Mouse (Mus musculus) left cerebral cortex, postnatal 10 days (tissue): ENCODE data around the gene Slc25a18. TPM values are rescaled to one million over a fixed set of nuclear protein-coding genes. Genes with fewer than 3 reads are reported as not detected.
"Not testable (repeated sequence)": the region's sequence is repeated elsewhere in the genome, so short reads cannot be mapped to it uniquely, and the experiment has no call there.

Source experiments
- DNase-seq, 2 experiments: peaks; one replicate each; pipeline ENCODE4 v3.0.0; 2021 to 2022; ENCODE audit warnings: low spot score in 2 of 2, mixed read lengths in 1 of 2; ENCODE audit errors: extremely low spot score in 1 of 2
- intact Hi-C: fragments of 180-260 bp; cut with DNase I; formaldehyde crosslinking; loops from one replicate; pipeline ENCODE4 v1.15.1; 2025
- total RNA-seq, 2 experiments: library from RNA; stranded (reverse); gene quantifications; 2 replicates each; pipeline ENCODE4 v1.2.3; 2021

Slc25a18 gene
- total RNA-seq, 2 experiments from 2014 or later, result 43.8 to 48.3 TPM

DNA sequence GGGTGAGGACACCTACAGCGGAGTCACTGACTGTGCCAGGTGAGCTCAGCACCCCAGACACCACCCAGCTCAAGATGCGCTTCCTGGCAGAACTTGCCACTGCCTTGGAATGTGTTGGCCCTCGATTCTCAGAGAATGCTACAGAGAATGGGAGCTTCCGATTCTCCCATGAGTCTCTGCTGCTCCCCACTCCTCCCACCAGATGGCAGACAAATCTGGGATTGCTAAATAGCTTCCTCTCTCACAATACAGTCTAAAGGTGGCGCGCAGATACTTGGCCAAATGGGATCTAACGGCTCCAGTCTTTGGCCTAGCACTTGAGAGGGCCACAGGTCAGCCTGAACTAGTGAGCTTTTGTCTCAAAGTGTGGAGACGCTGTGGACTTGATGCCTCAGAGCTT is 19.6 kb downstream of the Slc25a18 start:
- intact Hi-C loops, result no loop called here
- no peak for DNase-seq

DNA sequence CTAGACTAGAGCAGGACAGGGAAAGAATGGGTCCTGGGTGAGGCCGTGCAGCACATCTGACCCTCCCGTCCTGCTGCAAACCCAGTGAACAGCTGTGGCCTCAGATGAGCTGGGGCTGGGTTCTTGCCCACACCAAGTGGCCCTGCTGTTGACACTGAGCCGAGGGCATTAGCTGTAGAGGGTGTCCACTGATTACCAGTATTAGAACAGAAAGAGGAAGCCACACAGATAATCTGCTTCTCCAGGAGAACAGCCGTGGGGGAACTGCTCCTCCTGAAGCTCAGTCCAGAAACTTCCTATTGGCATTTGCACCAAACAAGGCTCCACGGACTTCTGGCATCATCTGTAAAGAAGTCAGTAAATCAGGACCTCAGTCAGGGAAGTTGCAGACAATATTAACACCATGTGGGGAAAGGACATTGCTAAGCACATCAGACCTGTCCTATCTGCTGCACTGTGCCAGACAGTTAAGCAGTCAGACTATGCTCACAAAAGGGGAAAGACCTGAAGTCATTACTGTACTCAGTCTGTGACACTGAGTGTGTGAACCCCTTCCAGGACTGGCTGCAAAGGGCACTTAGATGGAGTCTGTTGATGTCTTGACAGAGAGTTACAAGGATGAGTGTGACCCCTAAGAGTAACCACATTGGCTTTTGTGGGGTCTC is 22.2 kb downstream of the Slc25a18 start:
- intact Hi-C loops, result no loop called here
- no peak for DNase-seq

GRCm38 (mm10) chr6:120796111-120796510 is 22.7 kb downstream of the Slc25a18 start:
- intact Hi-C loops, result no loop called here
- DNase-seq, result no peak

- no peak for DNase-seq
- intact Hi-C loops, result no loop called here
Measured at GRCm38 (mm10) chr6:120798019-120798418, 24.6 kb downstream of the Slc25a18 start.

DNA sequence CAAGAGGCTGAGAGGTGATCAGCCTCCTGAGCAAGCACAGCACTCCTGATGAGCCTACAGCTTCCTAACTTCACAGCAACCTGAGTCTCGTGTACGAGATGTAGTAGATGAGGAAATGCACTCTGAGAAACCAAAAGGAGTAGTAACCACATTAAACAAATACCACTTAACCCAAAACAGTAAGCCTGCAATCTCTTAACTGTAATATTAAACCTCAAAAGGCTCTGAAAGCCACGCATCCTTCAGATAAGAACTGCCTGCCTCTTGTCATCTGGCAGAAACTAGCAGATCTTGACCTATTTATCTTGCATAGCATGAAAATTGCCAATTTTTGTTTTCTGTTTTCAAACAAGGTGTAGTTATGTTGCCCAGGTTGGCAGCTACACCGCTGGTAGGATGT is 25.5 kb downstream of the Slc25a18 start:
- intact Hi-C loops, result no loop called here
- DNase-seq, result no peak

DNA sequence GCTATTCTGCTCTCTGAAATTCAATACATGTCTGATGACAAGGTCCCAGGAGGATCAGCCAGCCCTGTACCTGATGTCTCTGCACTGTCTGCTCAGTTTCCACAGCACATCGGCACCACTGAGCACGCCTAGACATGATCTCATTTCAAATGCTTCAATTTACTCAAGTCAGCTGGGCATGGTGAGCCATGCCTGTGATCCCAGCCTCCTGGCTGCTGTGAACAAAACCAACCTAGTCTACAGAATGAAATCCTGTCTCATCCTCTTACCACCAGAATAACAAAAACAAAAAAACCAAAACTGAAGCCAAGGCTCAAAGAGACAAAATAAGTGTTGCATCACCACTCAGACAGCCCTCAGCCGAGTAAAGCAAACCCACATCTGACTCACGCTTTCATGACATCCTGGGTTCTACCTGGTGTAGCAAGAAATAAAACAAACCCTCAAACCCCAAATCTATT is 26.2 kb downstream of the Slc25a18 start:
- intact Hi-C loops, result no loop called here
- no peak for DNase-seq

- intact Hi-C loops, result no loop called here
- no peak for DNase-seq
Measured at GRCm38 (mm10) chr6:120806999-120807737, 33.8 kb downstream of the Slc25a18 start.

DNA sequence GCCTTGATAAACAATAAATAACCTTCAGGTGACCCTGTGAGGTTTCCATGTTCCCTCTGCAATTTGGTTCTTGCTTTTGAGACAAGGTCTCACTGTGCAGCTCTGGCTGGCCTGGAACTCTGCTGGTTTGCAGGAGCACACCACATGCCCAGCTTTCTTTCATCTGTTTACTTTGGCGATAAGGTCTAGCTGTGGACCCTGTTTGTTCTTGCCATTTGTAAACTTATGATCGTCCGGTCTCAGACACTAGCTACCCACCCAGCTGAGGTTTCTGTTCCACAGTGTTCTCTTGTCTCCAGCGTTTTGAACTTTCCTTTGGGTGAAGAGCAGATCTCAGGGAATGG is 34.3 kb downstream of the Slc25a18 start:
- no peak for DNase-seq
- intact Hi-C loops, result no loop called here

GRCm38 (mm10) chr6:120811999-120812398 is 38.6 kb downstream of the Slc25a18 start:
- intact Hi-C loops, DNase-seq: not testable (repeated sequence)

- no peak for DNase-seq
- intact Hi-C loops, result no loop called here
Measured at GRCm38 (mm10) chr6:120819294-120819693, 45.9 kb downstream of the Slc25a18 start.

DNA sequence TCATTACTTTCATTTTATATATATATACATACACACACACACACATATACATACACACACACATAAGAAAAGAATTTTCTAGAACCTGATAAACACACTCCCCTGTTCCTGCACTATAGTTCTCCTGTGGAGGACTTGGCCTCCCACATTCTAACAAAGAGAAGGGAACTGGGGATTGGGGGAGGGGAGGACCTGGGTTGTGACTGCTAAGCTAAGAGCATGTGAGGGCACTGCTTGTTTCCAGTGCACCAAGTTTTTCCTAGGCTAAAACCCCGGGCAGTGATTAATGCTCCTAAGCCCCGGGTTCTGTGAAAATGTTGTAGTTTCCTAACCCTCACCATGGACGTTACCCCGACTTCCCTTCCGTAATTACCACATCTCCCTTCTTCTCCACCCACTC is 46.8 kb downstream of the Slc25a18 start:
- intact Hi-C loops, result no loop called here
- no peak for DNase-seq

DNA sequence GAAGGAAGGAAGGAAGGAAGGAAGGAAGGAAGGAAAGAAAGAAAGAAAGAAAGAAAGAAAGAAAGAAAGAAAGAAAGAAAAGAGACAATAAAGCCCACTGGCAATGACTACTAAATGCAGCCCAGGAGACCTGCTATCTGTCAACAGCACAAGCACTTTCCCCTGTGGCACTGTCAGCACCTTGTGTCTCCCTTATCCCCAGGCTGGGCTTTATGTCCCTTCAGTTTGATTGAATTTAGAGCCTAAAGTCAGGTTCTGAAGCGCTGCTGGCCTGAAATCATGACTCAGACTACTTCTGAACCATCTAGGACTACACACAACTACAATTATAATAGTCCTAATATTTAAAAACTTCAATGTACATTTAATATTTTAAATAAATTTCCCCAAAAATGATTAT is 47.6 kb downstream of the Slc25a18 start:
- no peak for DNase-seq
- intact Hi-C loops, result no loop called here

GRCm38 (mm10) chr6:120821715-120822114 is 48.3 kb downstream of the Slc25a18 start:
- DNase-seq, result no peak
- intact Hi-C loops, result no loop called here

- intact Hi-C loops, result no loop called here
- DNase-seq, result peak; percentile 91 to 95
Measured at GRCm38 (mm10) chr6:120822307-120822928, 49.0 kb downstream of the Slc25a18 start, which contains the start of gene Atp6v1e1. Atp6v1e1 (minus strand) TSS chr6:120822793.

DNA sequence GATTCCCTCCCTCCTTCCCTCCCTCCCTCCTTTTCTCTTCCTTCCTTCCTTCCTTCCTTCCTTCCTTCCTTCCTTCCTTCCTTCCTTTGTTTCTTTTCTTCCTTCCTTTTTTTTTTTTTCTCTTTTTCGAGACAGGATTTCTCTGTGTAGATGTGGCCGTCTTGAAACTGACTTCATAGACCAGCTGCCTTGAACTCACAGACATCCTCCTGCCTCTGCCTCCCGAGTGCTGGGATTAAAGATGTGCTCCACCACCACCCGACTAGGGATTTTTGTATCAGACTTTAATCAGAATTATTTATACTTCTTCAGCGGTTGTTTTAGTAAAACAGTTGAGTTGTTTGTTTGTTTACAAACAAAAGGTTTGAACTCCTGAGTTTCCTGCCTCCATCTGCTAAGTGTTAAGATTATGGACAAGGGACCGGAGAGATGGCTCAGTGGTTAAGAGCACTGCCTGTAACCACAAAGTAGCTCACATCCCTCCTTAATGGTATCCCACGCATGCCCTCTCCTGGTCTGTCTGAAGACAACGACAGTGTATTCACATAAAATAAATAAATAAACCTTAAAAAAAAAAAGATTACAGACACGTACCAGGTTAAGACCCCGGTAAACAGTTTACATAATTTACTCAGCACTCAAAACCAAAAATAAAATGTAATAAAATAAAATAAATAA is 49.7 kb downstream of the Slc25a18 start:
- no peak for DNase-seq

DNA sequence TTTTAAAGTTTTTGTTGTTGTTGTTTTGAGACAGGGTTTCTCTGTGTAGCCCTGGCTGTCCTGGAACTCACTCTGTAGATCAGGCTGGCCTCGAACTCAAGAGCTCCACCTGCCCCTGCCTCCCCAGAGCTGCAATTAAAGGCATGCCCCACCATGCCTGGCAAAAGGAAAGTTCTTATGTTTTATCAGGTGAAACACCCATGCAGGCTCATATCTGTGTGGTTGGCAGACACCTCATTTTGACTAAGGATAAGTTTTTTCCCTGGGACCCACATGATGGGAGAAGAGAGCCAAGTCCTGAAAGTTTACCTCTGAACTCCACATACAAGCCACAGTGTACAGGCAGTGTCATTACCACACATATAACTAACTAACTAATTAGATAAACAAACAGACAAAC is 56.7 kb downstream of the Slc25a18 start:
- no peak for DNase-seq
- intact Hi-C loops, result no loop called here

More for the DNA sequence above, 49.7 kb downstream of the Slc25a18 start:
- intact Hi-C loops, result no loop called here

- DNase-seq, result no peak
- intact Hi-C loops, result no loop called here
Measured at GRCm38 (mm10) chr6:120830866-120831608, 57.7 kb downstream of the Slc25a18 start.

DNA sequence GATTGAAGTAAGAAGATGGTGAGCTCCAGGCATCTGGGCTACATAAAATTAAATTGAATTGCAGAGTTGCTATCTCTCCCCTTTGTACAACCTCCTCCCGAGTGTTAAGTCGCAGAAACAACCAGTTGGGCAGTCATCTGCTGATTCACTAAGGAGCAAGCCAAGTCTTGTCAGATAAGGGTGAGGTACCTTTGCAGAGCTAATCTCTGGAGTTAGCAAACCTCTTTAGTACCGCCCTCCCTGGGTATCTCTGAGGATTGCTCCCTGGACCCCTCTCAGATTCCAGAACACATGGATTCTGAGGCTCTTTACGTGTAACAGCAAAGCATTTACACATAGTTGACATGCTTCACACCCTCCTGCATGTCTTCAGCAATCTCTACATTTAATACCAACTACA is 58.7 kb downstream of the Slc25a18 start:
- DNase-seq, result no peak
- intact Hi-C loops, result no loop called here

DNA sequence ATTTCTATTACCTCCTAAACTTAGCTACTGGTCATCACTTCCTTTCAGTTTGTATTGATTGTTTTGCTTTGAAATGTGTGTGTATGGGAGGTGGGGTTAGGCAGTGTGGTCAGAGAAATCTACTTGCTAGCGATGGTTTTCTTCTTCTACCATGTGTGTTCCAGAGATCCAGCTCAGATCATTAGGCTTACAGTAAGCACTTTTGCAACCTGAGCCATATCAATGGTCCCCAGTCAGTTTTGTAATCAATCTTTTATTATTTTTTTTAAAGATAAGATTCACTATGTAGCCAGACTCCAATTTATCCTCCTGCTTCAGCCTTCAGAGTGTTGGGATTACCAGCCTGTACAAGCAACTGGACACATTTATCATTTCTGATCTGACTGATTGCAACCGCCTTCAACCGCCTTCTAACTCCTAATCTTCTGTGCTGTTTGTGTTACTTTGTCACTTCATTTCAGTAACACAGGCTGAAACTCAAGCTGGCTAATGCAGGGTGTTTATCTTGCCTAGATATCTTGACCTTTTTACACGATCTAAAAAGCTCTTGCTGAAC is 61.5 kb downstream of the Slc25a18 start:
- intact Hi-C loops, result no loop called here
- DNase-seq, result no peak
